Mouse (Mus musculus) stomach, postnatal 0 days (tissue): ENCODE measurements at regions not wholly inside any gene's neighbourhood (a gene's known extent, or its start where the extent isn't known, plus 50 kb on each side); places are given as distances from the start of the nearest gene placed in this dataset.

Experiments used
- CTCF ChIP-seq: IDR thresholded peaks from 2 replicates; pipeline ENCODE4 v1.5.1; 2016; ENCODE audit warnings: antibody characterized with exemption, low read depth, mild to moderate bottlenecking, moderate library complexity
- EP300 ChIP-seq: optimal IDR thresholded peaks from 2 replicates; pipeline ENCODE3; 2016; ENCODE audit warnings: antibody characterized with exemption

- TF ChIP-seq CTCF (no peak), EP300 (no peak)
Measured at GRCm38 (mm10) chr12:112298521-112298920, 152.5 kb downstream of the Kif26a start.
